8 mouse cellular contexts compared by ENCODE assay signal in genomic region chr3:57651231-57651864, GRCm38 (mm10). TPM values are rescaled to one million over a fixed set of nuclear protein-coding genes. Genes with fewer than 3 reads are reported as not detected.
DNase-seq lines count a peak whose midpoint lies in the region; ATAC-seq and TF ChIP-seq lines count a peak whose summit lies in the region.

Gene Commd2, minus strand, starts transcription at chr3:57651715.

- H3K9me3 ChIP-seq in embryonic facial prominence, embryonic 14.5 days (ENCODE audit: control insufficient read depth, low read length) = no peaks in the 10 kb centered on the region
- no peaks in the 10 kb centered on the region for H3K9me3 ChIP-seq in limb, embryonic 14.5 days (ENCODE audit: control insufficient read depth, low read length)
- no peaks in the 10 kb centered on the region for H3K9me3 ChIP-seq in midbrain, postnatal 0 days (ENCODE audit: low read length)

- no peaks in the 10 kb centered on the region for H3K27me3 ChIP-seq in embryonic facial prominence, embryonic 14.5 days (replicated peaks; ENCODE audit: control insufficient read depth, insufficient read depth, low read length)
- H3K27me3 ChIP-seq in limb, embryonic 14.5 days (ENCODE audit: control insufficient read depth, insufficient read depth, low read length) = no peaks in the 10 kb centered on the region
- no peaks in the 10 kb centered on the region for H3K27me3 ChIP-seq in midbrain, postnatal 0 days (ENCODE audit: insufficient read depth, low read length)

- H3K36me3 ChIP-seq in embryonic facial prominence, embryonic 14.5 days (ENCODE audit: control insufficient read depth, insufficient read depth, low read length) = peaks cover 18% of the 10 kb centered on the region
- peaks cover 12% of the 10 kb centered on the region; the same call in 1 of the 2 replicates for H3K36me3 ChIP-seq in limb, embryonic 14.5 days (ENCODE audit: control insufficient read depth, insufficient read depth, low read length)
- no peaks in the 10 kb centered on the region; the same call in 1 of the 2 replicates for H3K36me3 ChIP-seq in midbrain, postnatal 0 days (ENCODE audit: insufficient read depth, low read length)

- peak; percentile 98 for ATAC-seq in embryonic facial prominence, embryonic 14.5 days (ENCODE audit: low read depth)
- peak; percentile 96 for ATAC-seq in limb, embryonic 14.5 days (ENCODE audit: low FRiP score, low read depth)
- ATAC-seq in midbrain, postnatal 0 days (ENCODE audit: low FRiP score) = peak; percentile 98

- TF ChIP-seq POLR2A in limb, embryonic 14.5 days (IDR thresholded peaks at IDR 0.05; ENCODE audit: borderline replicate concordance, extremely low read depth, insufficient read depth, insufficient read length) = peak; percentile 62; the same call in 1 of the 2 replicates

- H3K4me2 ChIP-seq in embryonic facial prominence, embryonic 14.5 days (ENCODE audit: low read depth, low read length) = peak within 1 kb of the TSS; percentile 63
- H3K4me2 ChIP-seq in limb, embryonic 14.5 days (replicated peaks; ENCODE audit: low read depth, low read length, severe bottlenecking) = peak within 1 kb of the TSS; percentile 61
- H3K4me2 ChIP-seq in midbrain, postnatal 0 days (ENCODE audit: low read depth, low read length, poor library complexity, severe bottlenecking) = peak within 1 kb of the TSS; percentile 66

- no peak; the same call in 1 of the 2 replicates for TF ChIP-seq CTCF in midbrain, postnatal 0 days (IDR thresholded peaks at IDR 0.05)

- peak within 1 kb of the TSS; percentile 78 for H3K27ac ChIP-seq in embryonic facial prominence, embryonic 14.5 days (replicated peaks; ENCODE audit: low read depth, low read length)
- peak within 1 kb of the TSS; percentile 76 for H3K27ac ChIP-seq in limb, embryonic 14.5 days (replicated peaks; ENCODE audit: low read depth, low read length)
- H3K27ac ChIP-seq in midbrain, postnatal 0 days (ENCODE audit: low read depth, low read length) = peak within 1 kb of the TSS; percentile 62

- H3K4me1 ChIP-seq in embryonic facial prominence, embryonic 14.5 days (ENCODE audit: control insufficient read depth, insufficient read depth, low read length) = peaks cover 4% of the 10 kb centered on the region; the same call in 1 of the 2 replicates
- H3K4me1 ChIP-seq in limb, embryonic 14.5 days (ENCODE audit: control insufficient read depth, insufficient read depth, low read length) = peaks cover 5% of the 10 kb centered on the region; the same call in 1 of the 2 replicates
- no peaks in the 10 kb centered on the region for H3K4me1 ChIP-seq in midbrain, postnatal 0 days (ENCODE audit: insufficient read depth, low read length)

- peak; percentile 89 for DNase-seq in 3T3-L1 (ENCODE audit: low read depth, low spot score)
- peak; percentile 78 to 81 for DNase-seq in adrenal gland, postnatal 4 days (ENCODE audit: low spot score in 2 of 2)
- DNase-seq in embryonic facial prominence, embryonic 14.5 days (ENCODE audit: low spot score) = peak; percentile 89
- DNase-seq in heart, adult 8-10 months (ENCODE audit: low spot score) = peak; percentile 88
- peak; percentile 91 for DNase-seq in kidney, adult 9 months
- DNase-seq in limb, embryonic 14.5 days (ENCODE audit: low spot score) = peak; percentile 88
- peak; percentile 89 for DNase-seq in midbrain, postnatal 0 days (ENCODE audit: low spot score)
- peak; percentile 78 to 82 for DNase-seq in spleen, postnatal 14 days (ENCODE audit: low spot score in 2 of 2)

- peak within 1 kb of the TSS; percentile 77 for H3K9ac ChIP-seq in embryonic facial prominence, embryonic 14.5 days (ENCODE audit: low read depth, low read length)
- H3K9ac ChIP-seq in limb, embryonic 14.5 days (ENCODE audit: low read depth, low read length, severe bottlenecking) = peak within 1 kb of the TSS; percentile 78
- H3K9ac ChIP-seq in midbrain, postnatal 0 days (replicated peaks; ENCODE audit: low read length, poor library complexity, severe bottlenecking) = peak within 1 kb of the TSS; percentile 68

- peak within 1 kb of the TSS; percentile 78 for H3K4me3 ChIP-seq in embryonic facial prominence, embryonic 14.5 days (ENCODE audit: low read depth, low read length)
- H3K4me3 ChIP-seq in limb, embryonic 14.5 days (replicated peaks; ENCODE audit: low read length) = peak within 1 kb of the TSS; percentile 68
- H3K4me3 ChIP-seq in midbrain, postnatal 0 days (ENCODE audit: low read depth, low read length) = peak within 1 kb of the TSS; percentile 74

- under 1% methylated on average over 37 of the region's 42 CpGs for WGBS in embryonic facial prominence, embryonic 14.5 days
- under 1% methylated on average over 42 of the region's 42 CpGs for WGBS in limb, embryonic 14.5 days
- under 1% methylated on average over 42 of the region's 42 CpGs for WGBS in midbrain, postnatal 0 days

RNA-seq across cellular contexts. Expression of gene Commd2, which starts in this region (rescaled TPM):
- 10 to 100 TPM; 32.9 to 34.8 TPM for total RNA-seq in adrenal gland, postnatal 4 days (2021)
- polyA plus RNA-seq in embryonic facial prominence, embryonic 14.5 days (2014; fragmentation: Nextera tagmentation; extraction: Ambion mirVana) = 81.6 and 84.7 TPM in 2 replicates
- total RNA-seq in heart, adult 8-10 months (2022) = 10 to 100 TPM; 12.3 to 16.1 (median 12.9) TPM
- 53.9 and 57.1 TPM in 2 replicates for polyA plus RNA-seq in limb, embryonic 14.5 days (2012; rRNA removed)
- 81.0 and 90.4 TPM in 2 replicates for polyA plus RNA-seq in limb, embryonic 14.5 days (2014; fragmentation: Nextera tagmentation; extraction: Ambion mirVana)
- total RNA-seq in midbrain, postnatal 0 days (2014; rRNA removed) = 21.5 and 34.9 TPM in 2 replicates
- polyA plus RNA-seq in midbrain, postnatal 0 days (2015; fragmentation: Nextera tagmentation; extraction: Ambion mirVana) = 72.6 and 76.4 TPM in 2 replicates

Comparison
In these comparisons a context has a peak if more than half of its experiments do, and no peak if none do; other contexts are left out.
1. Peak in every context shown above with its lines: DNase-seq, ATAC-seq, H3K4me3 ChIP-seq and H3K27ac ChIP-seq.